Mouse (Mus musculus) CD8-positive naive resting alpha-beta T cell, adult 2 months (primary cell): Measurements from ENCODE around the gene Abca4.
"Not testable (repeated sequence)": the region's sequence is repeated elsewhere in the genome, so short reads cannot be mapped to it uniquely, and the experiment has no call there.

Experiments used
- DNase-seq, 2 experiments: peaks; one replicate each; pipeline ENCODE4 v3.0.0; 2022; ENCODE audit warnings: low read depth in 2 of 2, low spot score in 2 of 2

Abca4 gene

GRCm38 (mm10) chr3:122049158-122049557 is 4.9 kb downstream of the Abca4 start:
- DNase-seq, result no peak

- DNase-seq, result no peak
Observed at GRCm38 (mm10) chr3:122058439-122059198, 14.4 kb downstream of the Abca4 start.

- DNase-seq, result no peak
Observed at GRCm38 (mm10) chr3:122062586-122062985, 18.3 kb downstream of the Abca4 start.

GRCm38 (mm10) chr3:122064556-122065410 is 20.5 kb downstream of the Abca4 start:
- no peak for DNase-seq

- no peak for DNase-seq
Observed at GRCm38 (mm10) chr3:122071769-122072168, 27.5 kb downstream of the Abca4 start.

- no peak for DNase-seq
Observed at GRCm38 (mm10) chr3:122072646-122073571, 28.7 kb downstream of the Abca4 start.

GRCm38 (mm10) chr3:122073595-122073994 is 29.4 kb downstream of the Abca4 start:
- DNase-seq, result no peak

DNA sequence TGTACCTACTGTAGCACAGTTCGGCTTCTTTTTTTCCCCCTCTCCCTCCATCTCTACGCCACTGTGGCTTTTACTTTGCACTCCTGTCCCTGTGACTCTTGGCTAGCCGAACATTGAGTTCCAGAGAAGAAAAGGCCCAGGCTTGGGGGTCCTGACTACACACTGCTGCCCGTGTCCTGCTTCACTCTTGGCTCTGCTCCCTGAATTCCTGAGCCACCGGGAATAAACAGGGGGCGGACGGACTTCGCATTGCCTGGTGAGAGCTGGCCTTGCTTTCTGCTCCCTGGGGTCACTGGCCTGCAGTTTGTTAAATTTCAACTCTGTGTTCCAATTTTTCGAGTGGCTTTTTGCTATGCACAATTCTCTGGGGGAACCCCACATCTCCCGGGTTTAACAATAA is 30.1 kb downstream of the Abca4 start:
- no peak for DNase-seq

- DNase-seq, result no peak
Observed at GRCm38 (mm10) chr3:122078141-122078540, 33.9 kb downstream of the Abca4 start.

DNA sequence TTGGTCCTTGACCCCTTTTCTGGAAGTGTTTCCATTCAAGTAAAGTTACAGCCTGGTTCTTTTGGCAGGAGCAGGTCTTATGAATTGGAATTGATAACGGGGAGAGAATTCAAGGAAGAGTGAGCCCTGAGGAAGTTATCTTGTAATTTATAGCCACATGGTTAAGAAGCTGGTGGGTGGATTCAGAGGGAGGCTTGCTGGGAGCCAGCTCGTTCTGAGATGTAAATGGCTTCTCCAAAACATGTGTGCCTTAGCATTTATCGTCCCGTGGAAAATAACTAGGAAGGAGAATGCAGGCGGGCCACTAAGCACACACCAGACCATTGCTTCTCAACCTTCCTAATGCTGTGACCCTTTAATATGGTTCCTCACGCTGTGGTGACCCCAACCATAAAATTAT is 34.9 kb downstream of the Abca4 start:
- no peak for DNase-seq

GRCm38 (mm10) chr3:122081634-122082033 is 37.4 kb downstream of the Abca4 start:
- not testable (repeated sequence) for DNase-seq

DNA sequence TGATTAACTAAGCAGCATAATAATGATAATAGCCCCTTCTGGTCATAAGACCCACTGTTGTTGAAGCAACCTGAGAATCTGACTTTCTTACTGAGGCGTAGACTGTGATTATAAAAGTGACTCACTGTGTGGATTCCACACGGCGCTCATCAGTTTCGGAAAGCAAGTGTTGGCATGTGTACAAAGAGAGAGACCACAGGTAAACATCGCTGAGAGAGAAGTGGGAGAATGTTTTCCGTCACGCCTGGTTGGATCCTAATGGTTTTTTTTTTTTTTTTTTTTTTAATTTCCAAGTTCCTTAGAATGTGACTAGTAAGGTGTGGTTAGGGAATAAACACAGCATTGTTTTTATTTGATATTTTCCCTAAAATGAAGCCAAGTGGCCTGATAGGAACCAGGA is 38.1 kb downstream of the Abca4 start:
- no peak for DNase-seq

GRCm38 (mm10) chr3:122085157-122085989 is 41.1 kb downstream of the Abca4 start:
- DNase-seq, result no peak

GRCm38 (mm10) chr3:122088054-122088681 is 43.9 kb downstream of the Abca4 start:
- no peak for DNase-seq

- no peak for DNase-seq
Observed at GRCm38 (mm10) chr3:122090338-122090737, 46.1 kb downstream of the Abca4 start.

- no peak for DNase-seq
Observed at GRCm38 (mm10) chr3:122099713-122100112, 55.5 kb downstream of the Abca4 start.

DNA sequence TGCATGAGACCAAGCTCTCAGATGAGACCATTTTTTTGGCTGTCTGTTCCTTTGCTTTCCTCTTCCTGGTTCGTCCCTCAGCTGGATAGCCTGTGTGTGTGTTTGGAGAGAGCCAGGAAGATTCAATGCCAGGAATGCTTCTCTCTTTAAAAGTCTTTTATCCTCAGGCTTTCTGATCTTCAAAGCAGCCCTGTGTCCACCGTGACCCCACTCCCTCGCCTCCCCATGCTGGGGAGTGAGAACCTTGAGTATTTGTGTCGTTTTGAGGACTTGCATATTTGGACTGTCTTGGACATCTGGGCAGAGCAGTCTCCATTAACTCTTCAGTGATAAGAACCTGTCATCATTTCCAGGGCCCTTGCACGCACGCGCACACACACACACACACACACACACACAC is 57.8 kb downstream of the Abca4 start:
- no peak for DNase-seq

GRCm38 (mm10) chr3:122103864-122104808 is 59.9 kb downstream of the Abca4 start:
- peak; percentile 47 to 65 for DNase-seq

DNA sequence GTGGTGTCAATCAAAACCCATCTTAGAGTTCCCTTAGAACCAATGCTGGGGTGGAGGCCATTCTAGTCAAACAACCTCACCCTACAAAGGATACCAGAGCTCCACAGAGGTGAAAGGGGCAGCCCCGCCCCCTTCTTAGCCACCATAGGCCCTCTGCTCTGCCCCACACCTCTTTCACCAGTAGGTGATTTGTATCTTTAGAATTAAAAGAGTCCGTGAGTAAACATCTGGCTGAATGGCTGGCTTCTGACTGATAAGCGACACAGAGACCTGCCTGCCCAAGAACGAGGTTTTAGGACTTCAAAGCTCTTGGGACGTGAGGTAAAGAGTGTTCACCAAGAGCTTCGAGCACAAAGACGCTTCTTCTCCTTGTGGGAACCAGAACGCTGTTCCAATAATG is 62.7 kb downstream of the Abca4 start:
- DNase-seq, result no peak
